Mouse (Mus musculus) CD4-positive helper T cell, adult 2 months (primary cell): ENCODE measurements around the gene Mc1r.
"Not testable (repeated sequence)": the region's sequence is repeated elsewhere in the genome, so short reads cannot be mapped to it uniquely, and the experiment has no call there.

Source experiments
- DNase-seq: peaks from one replicate; pipeline ENCODE4 v3.0.0-alpha.2; 2012; ENCODE audit warnings: low read depth, missing footprints, low spot score

Gene Mc1r

DNA sequence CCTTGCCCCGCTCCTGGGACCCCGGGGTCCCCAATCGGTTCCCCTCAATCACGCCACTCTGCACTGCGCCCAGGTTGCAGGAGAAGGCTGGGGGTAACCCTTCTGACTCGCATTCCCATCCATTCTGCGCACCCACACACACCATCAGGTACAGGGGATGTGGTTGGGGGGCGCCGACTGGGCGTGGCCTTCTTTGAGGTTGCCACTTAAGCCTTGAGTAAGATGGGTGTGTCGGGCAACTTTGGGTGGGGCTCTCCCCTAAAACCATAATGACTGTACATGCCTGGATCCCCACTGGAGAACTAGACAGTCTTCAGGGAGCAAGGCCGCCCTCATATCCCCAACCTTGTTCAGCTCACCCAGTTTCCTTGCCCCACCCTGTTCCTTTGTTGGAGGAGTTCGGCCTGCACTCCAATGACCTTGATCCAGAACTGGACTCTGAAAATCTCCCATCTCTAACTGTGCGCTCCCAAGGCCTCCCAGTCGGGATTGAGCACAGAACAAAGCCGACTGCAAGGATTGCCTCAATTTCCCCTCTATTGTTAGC, 4.9 kb downstream of the Mc1r start:
- DNase-seq = peak; percentile 26

DNA sequence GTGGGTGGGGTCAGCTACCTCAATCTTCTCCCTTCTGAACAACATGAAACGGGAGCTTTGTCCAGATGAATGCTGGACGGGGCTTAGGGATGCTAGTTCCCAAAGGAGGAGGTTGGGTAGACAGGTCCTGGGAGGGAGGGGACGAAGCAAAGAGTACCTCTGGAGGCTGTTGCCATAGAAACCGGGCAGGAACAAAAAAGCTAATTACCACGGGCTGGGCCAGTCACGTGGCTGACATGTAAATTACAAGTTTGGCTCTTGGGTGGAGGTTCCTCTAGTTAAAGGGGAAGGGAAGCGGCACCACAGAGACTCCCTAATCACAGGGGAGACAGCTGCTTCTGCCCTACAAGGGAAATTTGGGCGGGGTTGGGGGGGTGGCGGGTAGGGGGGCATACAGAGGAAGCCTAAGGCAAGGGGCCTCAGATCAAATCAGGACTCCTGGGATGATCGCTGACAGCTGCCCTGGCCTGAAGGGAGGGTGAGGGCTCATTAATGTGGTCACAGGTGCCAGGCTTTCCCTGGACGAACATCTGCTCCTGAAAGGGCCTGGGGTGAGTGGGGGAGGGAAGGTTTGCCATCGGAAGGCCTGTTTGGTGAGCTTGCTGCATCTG, 5.8 kb downstream of the Mc1r start:
- DNase-seq = peak; percentile 64

DNA sequence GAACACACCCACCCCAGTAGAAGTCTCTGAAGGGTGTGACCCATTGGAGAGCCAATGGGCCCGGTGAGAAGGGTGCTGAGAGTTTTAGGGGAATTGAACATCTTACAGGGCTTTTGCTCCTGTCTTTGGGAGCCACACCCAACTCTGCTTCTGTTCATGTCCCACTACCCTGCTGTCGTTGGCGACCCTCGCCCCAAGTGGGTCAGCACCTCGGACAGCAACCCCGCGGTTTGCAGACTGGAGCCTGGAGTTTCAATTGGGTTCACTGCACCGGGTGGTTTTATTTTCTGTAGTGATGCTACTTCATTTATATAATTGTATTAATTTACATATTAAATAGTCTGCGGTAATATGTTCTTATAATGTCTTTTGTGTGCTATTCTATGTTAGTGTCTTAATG, 7.3 kb downstream of the Mc1r start:
- no peak for DNase-seq

DNA sequence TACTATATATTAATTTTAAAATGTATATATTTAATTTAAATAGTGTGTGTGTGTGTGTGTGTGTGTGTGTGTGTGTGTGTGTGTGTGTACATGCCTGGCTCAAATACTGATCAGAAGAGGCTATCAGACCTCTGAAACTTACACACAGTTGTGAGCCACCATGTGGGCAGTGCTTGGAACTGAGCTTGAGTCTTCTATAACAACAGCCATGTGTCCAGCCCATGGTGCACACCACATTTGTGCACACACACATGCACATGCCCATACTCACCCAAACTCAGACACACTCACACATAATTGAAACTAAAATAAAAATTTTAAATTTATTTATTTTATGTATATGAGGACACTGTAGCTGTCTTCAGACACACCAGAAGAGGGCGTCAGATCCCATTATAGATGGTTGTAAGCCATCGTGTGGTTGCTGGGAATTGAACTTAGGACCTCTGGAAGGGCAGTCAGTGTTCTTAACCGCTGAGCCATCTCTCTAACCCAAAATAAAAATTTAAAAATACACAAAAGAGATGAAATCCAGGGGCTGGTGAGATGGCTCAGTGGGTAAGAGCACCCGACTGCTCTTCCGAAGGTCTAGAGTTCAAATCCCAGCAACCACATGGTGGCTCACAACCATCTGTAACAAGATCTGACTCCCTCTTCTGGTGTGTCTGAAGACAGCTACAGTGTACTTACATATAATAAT, 8.2 kb downstream of the Mc1r start:
- not testable (repeated sequence) for DNase-seq

DNA sequence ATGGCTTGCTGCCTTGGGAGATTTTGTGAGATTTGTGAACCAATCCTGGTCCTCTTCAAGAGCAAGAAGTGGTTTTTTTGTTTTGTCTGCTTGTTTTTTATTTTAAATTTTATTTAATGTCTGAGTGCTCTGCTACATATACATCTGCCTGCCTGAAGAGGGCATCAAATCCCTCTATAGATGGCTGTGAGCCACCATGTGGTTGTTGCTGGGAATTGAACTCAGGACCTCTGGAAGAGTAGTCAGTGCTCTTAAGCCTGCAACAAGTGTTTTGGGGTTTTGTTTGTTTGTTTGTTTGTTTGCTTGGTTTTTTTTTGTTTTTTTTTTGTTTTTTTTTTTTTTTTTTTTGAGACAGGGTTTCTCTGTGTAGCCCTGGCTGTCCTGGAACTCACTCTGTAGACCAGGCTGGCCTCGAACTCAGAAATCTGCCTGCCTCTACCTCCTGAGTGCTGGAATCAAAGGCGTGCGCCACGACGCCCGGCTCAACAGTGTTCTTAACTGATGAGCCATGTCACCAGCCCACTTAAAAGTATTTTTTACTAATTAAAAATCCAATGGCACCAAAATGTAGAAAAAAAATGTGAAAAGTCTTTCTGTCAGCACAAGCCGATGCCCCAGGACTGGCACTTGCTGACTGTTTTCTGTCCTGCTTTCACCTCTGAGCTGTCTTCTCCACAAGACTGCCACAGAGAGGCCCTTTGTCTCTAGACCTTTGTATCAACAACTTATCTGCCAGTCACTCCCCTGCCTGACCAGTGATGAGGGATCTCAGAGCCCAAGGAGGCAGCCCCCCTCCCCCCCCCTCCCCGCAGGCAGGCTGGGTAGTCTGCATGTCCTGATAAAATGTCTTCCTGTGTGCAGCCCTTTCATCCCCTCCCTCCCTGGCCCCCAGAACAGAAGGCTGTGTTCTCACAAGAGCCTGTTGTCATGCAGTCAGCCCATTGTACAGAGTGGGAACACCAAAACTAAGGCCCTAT, 9.3 kb downstream of the Mc1r start:
- peak; percentile 66 for DNase-seq

DNA sequence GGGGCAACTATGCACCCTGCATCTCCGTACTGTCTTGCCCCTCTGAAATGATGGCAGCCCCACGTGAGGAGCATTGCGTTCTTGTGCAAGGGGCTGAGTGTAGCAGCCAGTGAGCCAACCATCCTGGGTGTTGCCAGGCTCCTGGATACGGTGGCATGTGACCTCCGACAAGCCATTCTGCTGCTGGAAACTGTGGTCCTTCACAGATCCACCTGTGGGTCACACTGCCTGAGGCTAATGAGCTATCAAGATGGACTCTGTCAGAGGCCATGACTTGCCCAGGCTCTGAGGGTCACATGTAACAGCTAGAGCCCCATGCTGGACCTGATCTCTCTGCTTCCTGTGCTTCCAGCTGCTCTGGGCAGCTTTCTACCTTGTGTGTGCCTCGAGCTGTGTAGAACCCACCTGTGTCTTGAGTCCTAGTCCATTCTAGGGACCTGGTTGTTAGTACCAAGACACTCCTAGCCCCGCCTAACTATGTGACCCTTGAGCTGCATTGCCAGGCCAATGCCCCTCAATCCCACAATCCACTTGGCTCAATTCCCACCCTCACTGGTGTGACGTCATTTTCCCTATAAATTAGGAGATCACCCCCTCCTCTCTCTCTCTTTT, 10.1 kb downstream of the Mc1r start:
- DNase-seq = no peak

DNA sequence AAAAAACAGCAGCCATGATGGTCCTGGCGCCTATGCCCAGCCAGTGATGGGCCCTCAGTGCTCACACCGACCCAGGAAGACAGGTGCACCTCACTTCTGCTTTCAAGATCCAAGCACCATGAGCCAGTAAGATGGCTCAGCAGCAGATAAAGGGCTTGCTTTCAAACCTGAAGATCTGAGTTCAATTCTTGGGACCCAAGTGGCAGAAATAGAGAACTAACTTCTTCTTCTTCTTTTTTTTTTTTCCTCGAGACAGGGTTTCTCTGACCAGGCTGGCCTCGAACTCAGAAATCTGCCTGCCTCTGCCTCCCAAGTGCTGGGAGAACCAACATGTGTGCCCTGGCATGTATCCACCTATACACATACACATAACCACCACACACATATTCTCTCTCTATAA, 12.8 kb downstream of the Mc1r start:
- DNase-seq = no peak

DNA sequence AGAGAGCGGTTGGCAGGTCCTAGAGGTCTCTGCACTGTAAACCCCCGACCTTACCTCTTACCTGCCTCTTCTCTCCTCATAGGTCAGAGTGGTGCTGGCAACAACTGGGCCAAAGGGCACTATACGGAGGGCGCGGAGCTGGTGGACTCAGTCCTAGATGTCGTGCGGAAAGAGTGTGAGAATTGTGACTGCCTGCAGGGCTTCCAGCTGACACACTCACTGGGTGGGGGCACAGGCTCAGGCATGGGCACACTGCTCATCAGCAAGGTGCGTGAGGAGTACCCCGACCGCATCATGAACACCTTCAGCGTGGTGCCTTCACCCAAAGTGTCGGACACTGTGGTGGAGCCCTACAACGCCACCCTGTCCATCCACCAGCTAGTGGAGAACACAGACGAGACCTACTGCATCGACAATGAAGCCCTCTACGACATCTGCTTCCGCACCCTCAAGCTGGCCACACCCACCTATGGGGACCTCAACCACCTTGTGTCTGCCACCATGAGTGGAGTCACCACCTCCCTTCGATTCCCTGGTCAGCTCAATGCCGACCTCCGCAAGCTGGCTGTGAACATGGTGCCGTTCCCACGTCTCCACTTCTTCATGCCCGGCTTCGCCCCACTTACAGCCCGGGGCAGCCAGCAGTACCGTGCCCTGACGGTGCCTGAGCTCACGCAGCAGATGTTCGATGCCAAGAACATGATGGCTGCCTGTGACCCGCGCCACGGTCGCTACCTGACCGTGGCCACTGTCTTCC, 13.8 kb downstream of the Mc1r start:
- no peak for DNase-seq

DNA sequence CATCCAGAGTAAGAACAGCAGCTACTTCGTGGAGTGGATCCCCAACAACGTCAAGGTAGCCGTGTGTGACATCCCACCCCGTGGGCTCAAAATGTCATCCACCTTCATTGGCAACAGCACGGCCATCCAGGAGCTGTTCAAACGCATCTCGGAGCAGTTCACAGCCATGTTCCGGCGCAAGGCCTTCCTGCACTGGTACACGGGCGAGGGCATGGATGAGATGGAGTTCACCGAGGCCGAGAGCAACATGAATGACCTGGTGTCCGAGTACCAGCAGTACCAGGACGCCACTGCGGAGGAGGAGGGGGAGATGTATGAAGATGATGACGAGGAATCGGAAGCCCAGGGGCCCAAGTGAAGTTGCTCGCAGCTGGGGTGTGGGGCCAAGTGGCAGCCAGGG, 14.4 kb downstream of the Mc1r start:
- no peak for DNase-seq

DNA sequence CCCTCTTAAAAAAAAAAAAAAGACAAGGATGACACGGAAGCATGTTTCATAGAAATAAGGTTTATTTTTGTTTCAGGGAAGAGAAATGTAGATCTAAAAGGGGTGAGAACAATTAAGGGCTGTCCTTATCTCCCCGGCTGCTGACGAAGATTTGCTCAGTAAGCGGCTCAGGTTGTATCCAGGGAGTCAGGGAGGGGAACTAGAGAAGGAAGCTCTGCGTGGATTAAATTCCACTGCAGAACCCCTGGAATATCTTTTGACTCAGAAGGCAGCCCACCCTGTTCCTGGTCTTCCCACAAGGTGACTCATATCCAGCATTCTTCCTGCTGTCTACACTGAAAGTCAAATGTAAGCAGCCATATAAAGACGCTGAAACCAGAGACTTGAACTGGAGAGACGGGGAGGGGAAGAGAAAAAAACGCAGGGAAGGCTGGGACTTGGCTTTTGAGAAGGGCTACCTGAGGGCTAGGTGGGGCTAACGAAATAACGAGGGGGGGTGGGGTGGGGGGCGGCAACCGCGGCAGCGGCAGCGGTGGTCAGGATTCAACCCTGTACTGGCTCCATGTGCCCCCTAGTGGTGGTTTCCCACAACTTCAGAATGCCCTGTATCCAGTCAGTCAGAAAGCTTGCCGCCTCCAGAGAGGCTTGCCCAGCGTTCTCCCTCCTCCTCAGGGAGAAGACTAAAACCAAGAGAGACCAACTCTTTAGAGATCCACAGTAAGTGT, 15.3 kb downstream of the Mc1r start:
- DNase-seq = peak; percentile 66

DNA sequence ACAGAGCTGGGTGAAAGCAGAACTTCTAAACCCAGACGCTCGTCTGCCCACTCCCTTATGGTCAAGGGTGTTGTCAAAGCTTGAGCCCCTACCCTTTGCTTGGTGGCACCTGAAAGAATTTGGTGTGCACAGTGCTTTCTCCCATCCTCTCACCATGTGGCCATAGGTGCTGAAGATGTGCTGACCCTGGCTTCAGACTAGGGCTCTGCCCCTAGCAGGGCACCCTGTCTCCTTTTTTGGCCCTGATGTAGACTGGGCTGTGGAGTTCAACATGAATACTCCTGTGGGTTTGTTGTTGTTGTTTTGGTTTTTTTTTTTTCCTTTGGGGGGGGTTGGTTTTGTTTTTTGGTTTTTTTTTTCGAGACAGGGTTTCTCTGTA, 15.9 kb downstream of the Mc1r start:
- DNase-seq = no peak

DNA sequence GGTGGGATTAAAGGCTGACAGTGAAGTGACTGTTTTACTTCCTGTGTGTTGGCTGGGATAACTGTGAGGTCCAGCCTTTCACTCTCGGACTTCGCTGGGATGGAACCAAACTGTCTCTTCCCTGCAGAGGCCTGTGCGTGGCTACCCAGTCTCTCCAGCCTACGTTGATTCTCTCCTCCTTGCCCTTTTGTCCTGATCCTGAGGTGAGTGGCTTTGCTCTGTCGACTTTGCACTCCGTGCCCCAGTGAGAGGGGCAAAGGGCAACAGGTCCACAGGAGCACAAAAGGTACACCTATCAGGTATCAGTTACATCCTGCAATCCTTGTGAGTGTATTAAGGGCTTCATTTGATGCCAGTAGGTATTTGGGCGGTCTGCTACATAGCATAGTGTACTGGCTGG, 16.5 kb downstream of the Mc1r start, which contains the start of gene Def8:
Gene Def8, plus strand, starts transcription at position 87 of the 400 bp plus-strand sequence.
- DNase-seq = no peak

DNA sequence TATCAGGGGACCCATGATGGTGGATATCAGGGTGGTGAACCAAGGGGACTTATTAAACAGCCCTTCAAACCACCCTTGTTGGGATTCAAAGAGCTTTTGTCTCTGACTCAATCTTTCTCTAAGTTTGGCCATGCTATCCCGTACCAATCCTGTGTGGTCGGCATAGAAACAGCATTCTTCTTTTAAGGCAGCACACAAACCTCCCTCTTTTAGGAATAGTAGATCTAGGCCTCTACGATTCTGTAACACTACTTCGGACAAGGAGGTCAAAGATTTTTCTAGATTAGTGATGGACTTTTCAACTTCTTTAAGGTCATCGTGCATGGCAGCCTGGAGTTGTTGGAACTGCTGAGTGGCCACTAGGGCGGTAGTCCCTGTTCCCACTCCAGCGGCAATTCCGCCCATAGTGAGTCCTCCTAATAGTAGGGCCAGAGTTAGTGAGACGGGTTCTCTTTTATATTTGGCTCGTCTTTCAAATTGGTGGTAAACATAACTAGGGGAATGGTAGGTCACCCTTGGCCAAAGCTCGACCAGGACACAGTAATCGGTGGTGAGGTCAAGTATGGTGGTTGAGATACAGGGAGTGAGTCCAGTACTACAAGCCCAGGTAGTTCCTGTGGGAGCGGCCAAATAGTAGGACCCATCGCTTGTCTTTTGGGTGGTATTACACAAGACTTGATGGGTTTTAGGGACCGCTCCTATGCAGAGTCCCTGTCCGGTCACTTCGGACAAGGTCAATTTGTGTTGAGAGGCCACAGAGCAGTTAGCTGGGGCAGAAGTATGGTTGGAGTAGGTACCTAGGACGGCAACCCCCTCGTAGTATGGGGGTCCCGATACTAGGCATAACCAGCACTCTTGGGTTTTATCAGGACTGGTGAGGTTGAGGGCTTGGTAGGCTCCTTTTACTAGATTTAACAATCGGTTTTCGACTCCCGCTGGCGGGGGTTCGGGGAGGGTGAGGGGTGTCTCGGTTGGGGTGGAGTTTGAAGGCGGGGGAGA, 19.9 kb downstream of the Mc1r start:
- no peak for DNase-seq

DNA sequence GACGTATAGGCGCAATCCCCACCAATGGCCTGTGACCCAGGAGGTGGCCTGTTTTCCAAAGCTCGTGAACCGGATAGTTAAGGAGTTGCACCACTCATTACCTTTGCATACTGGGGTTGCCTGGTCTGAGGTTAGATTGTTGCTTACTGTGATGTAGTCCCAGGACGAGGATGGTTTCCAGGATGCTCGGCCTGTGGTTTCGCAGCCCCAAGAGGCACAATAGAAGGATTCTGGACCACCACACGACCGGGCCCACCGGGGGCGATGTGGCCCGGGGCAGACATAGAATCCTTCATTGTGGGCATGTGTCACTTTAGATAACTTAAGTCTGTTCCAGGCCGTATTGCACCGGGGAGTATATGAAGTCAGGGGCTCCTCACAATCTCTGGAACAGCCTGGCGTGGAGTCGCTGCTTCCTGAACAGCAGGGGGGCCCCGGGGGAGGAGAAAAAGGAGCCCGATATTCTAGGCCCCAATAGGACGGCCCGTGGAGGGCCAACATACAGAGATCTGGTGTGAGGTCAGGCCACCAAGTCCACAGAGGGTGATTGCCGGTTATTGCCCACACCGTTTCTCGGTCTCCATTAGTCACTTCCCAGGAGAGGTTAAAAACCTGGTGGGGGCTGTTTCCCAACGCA, 20.9 kb downstream of the Mc1r start:
- no peak for DNase-seq

DNA sequence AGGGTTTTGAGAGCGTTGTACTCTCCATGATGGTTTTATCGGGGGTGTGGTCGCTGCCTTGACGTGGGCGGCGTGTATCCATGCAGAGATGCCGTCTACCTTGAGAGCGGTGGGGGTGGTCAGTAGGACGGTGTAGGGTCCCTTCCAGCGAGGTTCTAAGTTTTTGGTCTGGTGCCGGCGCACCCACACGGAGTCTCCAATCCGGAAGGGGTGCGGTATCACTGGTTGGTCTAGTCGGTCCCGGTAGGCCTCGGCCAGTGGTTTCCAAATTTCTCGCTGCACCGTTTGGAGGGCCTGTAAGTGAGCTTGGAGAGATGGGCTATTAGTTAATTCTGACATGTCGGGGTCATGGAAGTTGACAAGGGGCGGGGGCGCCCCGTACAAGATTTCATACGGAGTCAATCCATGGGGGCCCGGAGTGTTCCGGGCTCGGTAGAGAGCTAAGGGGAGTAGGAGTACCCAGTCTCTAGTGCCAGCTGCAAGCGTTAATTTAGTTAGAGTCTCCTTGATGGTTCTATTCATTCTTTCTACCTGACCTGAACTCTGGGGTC, 21.5 kb downstream of the Mc1r start:
- no peak for DNase-seq

DNA sequence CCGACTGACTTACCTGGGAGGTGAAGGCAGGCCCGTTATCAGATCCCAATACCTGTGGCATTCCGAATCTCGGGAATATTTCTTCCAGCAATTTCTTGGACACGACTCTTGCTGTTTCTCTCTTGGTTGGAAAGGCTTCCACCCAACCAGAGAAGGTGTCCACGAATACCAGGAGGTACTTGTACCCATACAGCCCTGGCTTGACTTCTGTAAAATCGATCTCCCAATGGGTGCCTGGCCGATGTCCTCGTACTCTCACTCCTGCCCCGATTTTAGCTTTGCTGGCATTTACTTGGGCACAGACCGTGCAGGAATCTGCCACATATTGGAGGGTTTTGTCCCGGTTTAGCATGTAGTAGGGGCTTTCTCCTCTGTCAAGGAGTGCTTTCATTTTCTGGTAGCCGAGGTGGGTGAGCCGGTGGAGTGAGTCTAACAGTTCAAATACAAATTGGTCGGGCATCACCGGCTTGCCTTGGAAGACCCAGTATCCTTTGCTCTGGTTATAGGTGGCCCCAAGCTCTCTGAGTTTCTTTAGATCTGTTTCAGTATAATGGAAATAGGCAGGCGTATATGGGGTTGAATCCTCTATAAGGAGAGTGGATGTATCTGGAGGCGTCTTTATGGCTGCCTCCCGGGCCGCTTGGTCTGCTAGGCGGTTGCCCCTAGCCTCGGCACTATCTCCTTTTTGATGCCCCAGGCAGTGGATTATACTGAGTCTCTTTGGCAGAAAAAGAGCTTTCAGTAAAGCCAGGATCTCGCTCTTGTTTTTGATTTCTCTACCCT, 22.2 kb downstream of the Mc1r start:
- no peak for DNase-seq

DNA sequence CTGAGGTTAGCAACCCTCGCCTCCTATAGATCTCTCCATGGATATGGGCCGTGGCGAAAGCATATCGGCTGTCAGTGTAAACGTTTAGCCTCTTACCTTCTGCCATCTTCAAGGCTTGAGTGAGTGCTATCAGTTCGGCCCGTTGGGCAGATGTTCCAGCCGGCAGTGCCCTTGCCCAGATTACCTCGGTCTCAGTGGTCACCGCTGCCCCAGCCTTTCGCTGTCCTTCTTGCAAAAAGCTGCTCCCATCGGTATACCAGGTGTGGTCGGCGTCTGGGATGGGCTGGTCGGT, 22.8 kb downstream of the Mc1r start:
- not testable (repeated sequence) for DNase-seq

DNA sequence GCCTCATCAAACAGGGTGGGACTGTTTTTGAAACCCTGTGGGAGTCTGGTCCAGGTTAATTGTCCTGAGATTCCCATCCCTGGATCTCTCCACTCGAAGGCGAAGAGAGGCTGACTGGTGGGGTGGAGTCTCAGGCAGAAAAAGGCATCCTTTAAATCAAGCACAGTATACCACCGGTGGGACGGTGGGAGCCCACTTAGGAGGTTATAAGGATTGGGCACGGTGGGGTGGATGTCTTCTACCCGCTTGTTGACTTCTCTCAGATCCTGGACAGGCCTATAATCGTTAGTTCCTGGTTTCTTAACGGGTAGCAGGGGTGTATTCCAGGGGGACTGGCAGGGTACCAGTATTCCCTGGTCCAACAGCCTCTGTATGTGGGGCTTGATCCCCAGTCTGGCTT, 24.0 kb downstream of the Mc1r start:
- not testable (repeated sequence) for DNase-seq
